Mouse (Mus musculus): Measurements from ENCODE around the gene Tril. TPM values are rescaled to one million over a fixed set of nuclear protein-coding genes. Genes with fewer than 3 reads are reported as not detected.

Gene Tril
- polyA plus RNA-seq, 1 experiment from 2014 or later = 17.8 TPM

DNA sequence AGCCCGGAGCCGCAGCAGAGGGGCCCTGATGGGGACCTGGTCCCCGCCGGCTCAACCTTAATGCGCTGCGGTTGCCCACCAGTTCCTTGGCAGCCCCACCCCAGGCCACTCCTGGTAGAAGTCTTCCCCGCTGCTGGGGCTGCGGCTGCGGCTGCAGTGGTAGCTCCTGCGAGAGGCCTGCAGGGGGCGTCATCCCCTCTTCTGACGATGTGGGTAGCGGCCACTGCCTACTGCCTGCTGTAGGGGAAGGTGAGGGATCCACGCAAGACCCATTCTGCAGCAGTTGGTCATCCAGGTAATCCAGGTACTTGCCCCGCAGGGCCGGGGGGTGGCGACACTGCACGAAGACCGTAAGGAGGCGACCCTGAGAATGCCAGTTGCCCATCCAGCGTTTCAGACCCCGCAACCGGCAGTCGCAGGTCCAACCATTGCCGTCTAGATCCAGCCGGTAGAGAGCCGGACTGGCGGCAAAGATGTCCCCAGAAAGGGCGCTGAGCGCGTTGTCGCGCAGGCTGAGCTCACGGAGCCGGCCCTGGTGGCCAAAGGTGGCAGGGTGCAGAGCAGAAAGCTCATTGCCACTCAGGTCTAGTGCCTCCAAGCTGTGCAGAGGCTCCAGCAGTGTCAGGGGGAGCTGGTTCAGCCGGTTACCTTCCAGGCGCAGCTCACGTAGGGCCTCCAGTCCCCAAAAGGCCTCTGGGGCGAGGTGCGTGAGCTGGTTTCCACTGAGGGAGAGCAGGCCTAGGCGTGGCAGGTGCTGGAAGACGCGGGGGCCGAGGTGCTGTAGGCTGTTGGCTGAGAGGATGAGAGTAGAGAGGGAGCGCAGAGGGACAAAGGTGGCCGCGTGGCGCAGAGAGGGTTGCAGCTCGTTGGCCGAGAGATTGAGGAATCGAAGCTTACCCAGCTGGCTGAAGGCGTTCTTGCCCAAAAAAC lies 1.6 kb downstream of the Tril start:
- Histone ChIP-seq H3K4me1 (replicated peaks) (peaks cover 41% of the 10 kb centered on the region), H3K4me3 (peak overlapping the region; percentile 53), H3K4me2 (peak overlapping the region; percentile 92), H3K9me3 (no peaks in the 10 kb centered on the region), H3K36me3 (no peaks in the 10 kb centered on the region), H3K27me3 (peaks cover 34% of the 10 kb centered on the region), H3K27ac (replicated peaks) (peak overlapping the region; percentile 84; the same call in 1 of the 2 replicates), H3K9ac (peak overlapping the region; percentile 60)
- ATAC-seq (ENCODE audit: low FRiP score, low read depth) = peak; percentile 52
- WGBS = 3% methylated on average over 52 of the region's 52 CpGs

DNA sequence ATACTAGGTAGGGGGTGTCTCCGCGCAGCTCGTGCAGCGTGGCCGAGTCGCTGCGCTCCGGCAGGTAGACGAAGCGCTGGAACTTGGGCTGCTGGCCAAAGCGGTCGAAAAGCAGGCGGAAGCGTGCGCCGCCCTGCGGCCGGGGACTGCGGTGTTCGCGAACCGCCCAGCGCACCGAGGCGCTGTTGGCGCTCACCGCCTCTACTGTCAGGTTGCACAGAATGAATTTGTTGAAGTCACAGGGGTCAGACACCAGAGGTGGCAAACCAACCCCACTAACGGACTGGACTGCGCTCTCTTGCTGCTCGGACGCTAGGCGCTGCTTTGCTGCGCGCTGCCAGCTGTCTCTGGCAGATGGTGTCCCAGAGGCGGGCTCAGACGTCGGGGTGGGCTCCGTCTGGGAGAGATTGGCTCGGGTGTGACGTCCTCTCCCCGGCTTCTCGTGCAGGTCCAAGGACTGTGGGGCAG lies 2.3 kb downstream of the Tril start:
- H3K9ac ChIP-seq = peak overlapping the region; percentile 60
- 0 out of 2 replicates have a peak overlapping the region, but pooled peaks have one; percentile 5 for H3K27ac ChIP-seq (replicated peaks)
- no peaks in the 10 kb centered on the region for H3K9me3 ChIP-seq
- peaks cover 41% of the 10 kb centered on the region for H3K4me1 ChIP-seq (replicated peaks)
- H3K27me3 ChIP-seq = peaks cover 34% of the 10 kb centered on the region
- no peaks in the 10 kb centered on the region for H3K36me3 ChIP-seq
- WGBS = under 1% methylated on average over 42 of the region's 42 CpGs
- H3K4me2 ChIP-seq = peak overlapping the region; percentile 92
- peak overlapping the region; percentile 53 for H3K4me3 ChIP-seq
- peak; percentile 16; the same call in 1 of the 2 replicates for ATAC-seq (ENCODE audit: low FRiP score, low read depth)

DNA sequence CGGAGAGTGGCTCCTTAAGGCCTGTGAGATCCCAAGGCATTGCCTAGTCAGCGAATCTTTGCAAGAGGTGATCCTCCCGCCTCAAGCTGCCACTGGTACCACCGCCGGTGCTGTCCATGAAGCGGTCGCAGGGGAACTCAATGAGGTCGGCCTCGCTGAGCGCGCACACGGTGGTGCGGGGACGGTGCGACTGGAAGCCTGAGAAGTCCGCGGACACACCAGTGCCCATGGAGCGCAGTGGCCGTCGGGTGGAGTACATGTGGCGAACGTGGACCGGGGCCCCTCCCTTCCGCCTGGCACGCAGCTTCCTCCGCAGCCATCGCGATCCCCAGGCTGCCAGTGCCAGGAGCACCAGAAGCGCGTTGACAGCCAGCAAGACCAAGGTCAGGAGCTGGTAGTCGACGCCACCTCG lies 2.9 kb downstream of the Tril start:
- Histone ChIP-seq H3K4me3 (peak overlapping the region; percentile 53), H3K4me2 (peak overlapping the region; percentile 92), H3K9me3 (no peaks in the 10 kb centered on the region), H3K4me1 (replicated peaks) (peaks cover 41% of the 10 kb centered on the region), H3K36me3 (no peaks in the 10 kb centered on the region), H3K9ac (peak overlapping the region; percentile 60), H3K27me3 (peaks cover 34% of the 10 kb centered on the region), H3K27ac (replicated peaks) (no peak overlapping the region)
- 16% methylated on average over 33 of the region's 33 CpGs for WGBS
- peak; percentile 5; the same call in 1 of the 2 replicates for ATAC-seq (ENCODE audit: low FRiP score, low read depth)

DNA sequence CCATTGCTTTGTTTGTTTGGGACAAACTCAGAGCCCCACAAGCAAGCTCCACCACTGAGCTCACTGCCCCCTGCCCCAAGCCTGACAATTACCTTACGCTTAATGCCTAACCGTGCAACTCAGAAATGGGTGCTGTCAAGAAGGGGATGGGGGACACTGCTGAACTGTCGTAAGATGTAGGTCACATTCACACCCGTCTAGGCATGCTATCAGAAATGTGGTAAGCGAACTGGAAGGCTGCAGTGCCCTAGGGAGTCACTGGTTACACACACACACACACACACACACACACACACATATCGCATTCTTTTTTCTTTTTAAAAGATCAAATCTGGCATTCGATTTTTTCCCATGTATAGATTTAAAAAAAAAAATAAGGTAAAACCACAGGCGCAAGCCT lies 4.0 kb downstream of the Tril start:
- no peak for ATAC-seq (ENCODE audit: low FRiP score, low read depth)
- Histone ChIP-seq H3K4me1 (replicated peaks) (peaks cover 41% of the 10 kb centered on the region), H3K27ac (replicated peaks) (no peak overlapping the region)

DNA sequence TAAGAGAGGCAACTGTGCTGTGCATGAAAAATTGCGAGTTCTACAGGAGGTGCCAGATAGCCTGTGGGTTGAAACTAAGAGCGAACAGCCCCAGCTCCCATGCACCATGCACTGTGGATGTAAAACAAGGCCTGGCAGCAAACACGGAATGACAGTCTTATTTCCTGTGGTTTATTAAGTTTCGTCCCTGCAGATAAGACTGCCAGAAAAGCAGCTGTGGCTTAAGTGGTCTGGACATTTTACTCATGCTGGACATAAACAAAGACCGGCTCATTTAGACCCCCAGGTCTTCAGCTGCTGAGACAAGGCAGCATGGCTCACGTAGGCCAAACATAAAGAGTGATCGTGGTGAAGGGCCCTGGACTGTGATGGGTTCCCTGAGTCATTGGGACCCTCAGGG lies 4.9 kb downstream of the Tril start:
- Histone ChIP-seq H3K4me2 (no peak overlapping the region), H3K4me3 (no peak overlapping the region), H3K4me1 (replicated peaks) (peaks cover 34% of the 10 kb centered on the region), H3K36me3 (no peaks in the 10 kb centered on the region), H3K27ac (replicated peaks) (no peak overlapping the region), H3K9me3 (no peaks in the 10 kb centered on the region), H3K9ac (no peak overlapping the region), H3K27me3 (peaks cover 23% of the 10 kb centered on the region)
- ATAC-seq (ENCODE audit: low FRiP score, low read depth) = no peak
- 74% methylated on average over 7 of the region's 7 CpGs for whole genome bisulfite sequencing

More for the DNA sequence above, 4.0 kb downstream of the Tril start:
- Histone ChIP-seq H3K4me3 (no peak overlapping the region), H3K9me3 (no peaks in the 10 kb centered on the region), H3K27me3 (peaks cover 26% of the 10 kb centered on the region), H3K36me3 (no peaks in the 10 kb centered on the region), H3K4me2 (peak overlapping the region; percentile 92), H3K9ac (no peak overlapping the region)
- 73% methylated on average over 8 of the region's 8 CpGs for WGBS

DNA sequence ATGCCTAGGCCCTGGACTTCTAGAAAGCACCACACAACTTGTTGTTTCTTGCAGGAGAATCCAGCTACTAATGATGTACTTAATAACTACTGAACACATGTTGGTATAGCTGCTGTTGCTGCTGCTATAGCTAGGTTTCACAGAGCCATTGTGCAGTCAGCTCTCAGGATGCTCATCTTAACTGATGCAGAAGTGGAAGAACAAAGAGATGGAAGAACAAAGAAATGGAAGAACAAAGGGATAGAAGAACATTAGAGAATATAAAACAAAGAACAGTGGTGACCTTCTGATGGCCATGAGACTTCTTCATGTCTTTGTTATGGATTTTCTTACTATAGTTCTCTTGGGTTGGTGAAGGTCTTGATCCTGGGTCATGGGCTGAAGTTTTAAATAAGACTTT lies 6.4 kb downstream of the Tril start:
- Histone ChIP-seq H3K4me2 (no peak overlapping the region), H3K4me3 (no peak overlapping the region), H3K9me3 (no peaks in the 10 kb centered on the region), H3K36me3 (no peaks in the 10 kb centered on the region), H3K27me3 (peaks cover 14% of the 10 kb centered on the region; the same call in 1 of the 2 replicates), H3K9ac (no peak overlapping the region), H3K27ac (replicated peaks) (no peak overlapping the region), H3K4me1 (replicated peaks) (peaks cover 19% of the 10 kb centered on the region)
- no peak for ATAC-seq (ENCODE audit: low FRiP score, low read depth)

DNA sequence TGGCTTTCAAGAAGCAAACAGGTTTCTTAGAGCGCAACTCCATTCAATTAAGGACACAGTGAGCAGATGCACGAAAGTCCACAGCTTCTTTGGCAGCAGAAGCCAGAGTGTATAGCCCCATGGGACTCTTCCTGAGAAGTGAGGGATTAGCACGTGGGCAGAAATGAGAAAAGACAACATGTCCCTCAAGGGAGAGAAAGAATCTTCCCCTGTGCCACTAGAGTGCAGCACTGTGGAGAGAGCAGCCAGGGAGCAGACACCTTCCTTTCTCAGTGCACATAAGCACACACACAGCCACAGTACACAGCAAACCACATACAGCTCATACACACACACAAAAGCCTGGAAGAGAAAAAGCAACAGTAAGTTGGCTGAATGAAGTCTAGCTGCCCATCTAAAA lies 8.4 kb downstream of the Tril start:
- Histone ChIP-seq H3K27me3 (peaks cover 2% of the 10 kb centered on the region; the same call in 1 of the 2 replicates), H3K9me3 (no peaks in the 10 kb centered on the region), H3K36me3 (no peaks in the 10 kb centered on the region), H3K4me1 (replicated peaks) (peaks cover 2% of the 10 kb centered on the region; the same call in 1 of the 2 replicates), H3K4me2 (no peak overlapping the region), H3K4me3 (no peak overlapping the region), H3K27ac (replicated peaks) (no peak overlapping the region), H3K9ac (no peak overlapping the region)
- ATAC-seq (ENCODE audit: low FRiP score, low read depth) = no peak
- 56% methylated on average over 3 of the region's 3 CpGs for WGBS

DNA sequence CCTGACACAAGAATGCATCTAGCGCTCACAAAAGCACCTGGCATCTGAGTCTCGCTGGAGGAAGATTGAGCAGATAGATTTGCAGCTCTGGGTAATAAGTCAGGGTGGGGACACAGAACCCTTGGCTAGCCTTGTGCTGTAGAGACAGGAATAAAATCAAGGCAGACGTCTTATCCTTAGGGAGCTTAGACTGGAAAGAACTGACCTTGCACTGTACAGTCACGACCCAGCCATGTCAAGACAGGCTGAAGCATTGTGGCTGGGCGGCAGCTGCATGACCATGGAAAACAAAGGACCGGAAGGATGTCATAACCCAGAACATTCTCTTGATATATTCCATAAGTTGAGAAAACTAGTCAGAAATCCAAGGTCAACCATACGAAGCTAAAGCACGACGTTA lies 11.8 kb downstream of the Tril start:
- Histone ChIP-seq H3K9ac (no peak overlapping the region), H3K4me1 (replicated peaks) (peaks cover 10% of the 10 kb centered on the region; the same call in 1 of the 2 replicates), H3K27ac (replicated peaks) (no peak overlapping the region), H3K9me3 (no peaks in the 10 kb centered on the region), H3K27me3 (no peaks in the 10 kb centered on the region), H3K4me3 (no peak overlapping the region), H3K36me3 (no peaks in the 10 kb centered on the region), H3K4me2 (no peak overlapping the region)
- WGBS = 80% methylated on average over 9 of the region's 9 CpGs
- ATAC-seq (ENCODE audit: low FRiP score, low read depth) = no peak

DNA sequence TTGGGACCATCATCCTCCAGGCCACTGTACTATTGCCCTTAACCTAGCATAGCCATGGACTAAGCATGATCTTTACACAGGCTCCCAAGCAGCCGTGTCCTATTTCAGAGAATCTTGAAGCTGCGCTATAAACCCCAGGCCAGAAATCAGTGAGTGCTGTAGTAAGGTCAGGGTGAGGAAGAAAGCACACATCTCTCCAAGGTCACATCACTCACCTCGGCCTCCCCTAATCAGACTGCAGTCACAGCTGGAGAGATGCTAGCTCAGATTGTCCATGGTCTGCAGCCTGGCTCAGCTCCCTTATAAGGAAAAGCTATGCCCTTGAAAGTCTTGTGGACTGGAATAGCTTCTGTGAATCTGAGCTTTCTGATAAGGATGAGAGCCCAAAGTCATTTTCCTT lies 13.4 kb downstream of the Tril start:
- ATAC-seq (ENCODE audit: low FRiP score, low read depth) = no peak
- Histone ChIP-seq H3K4me3 (no peak overlapping the region), H3K9me3 (no peaks in the 10 kb centered on the region), H3K27me3 (no peaks in the 10 kb centered on the region), H3K27ac (replicated peaks) (no peak overlapping the region), H3K4me1 (replicated peaks) (peaks cover 10% of the 10 kb centered on the region; the same call in 1 of the 2 replicates), H3K36me3 (no peaks in the 10 kb centered on the region), H3K4me2 (no peak overlapping the region), H3K9ac (no peak overlapping the region)
- WGBS = 55% methylated on average over 3 of the region's 3 CpGs

DNA sequence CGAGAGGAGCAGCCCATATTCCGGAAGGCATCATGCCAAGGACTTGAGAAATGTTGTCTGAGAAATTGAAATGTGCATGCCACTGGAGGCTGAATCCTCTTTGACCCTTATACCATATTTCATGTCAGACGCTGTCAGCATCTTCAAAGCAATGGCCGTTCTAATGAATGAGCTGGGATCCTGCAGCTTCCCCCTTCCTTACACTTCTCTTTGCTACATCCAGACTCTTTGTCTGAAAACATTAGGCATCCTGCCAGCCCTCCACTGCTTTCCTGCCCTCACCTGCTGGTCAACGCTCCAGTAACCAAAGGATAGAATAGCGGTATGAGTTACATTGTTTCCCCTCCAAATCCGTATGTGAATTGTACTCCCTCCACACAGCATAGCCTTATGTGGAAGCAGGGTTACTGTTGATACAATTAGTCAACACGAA lies 14.0 kb downstream of the Tril start:
- ATAC-seq (ENCODE audit: low FRiP score, low read depth) = no peak
- Histone ChIP-seq H3K4me1 (replicated peaks) (peaks cover 15% of the 10 kb centered on the region), H3K36me3 (no peaks in the 10 kb centered on the region), H3K4me2 (no peak overlapping the region), H3K9ac (no peak overlapping the region), H3K27me3 (0 out of 2 replicates have a peak, but pooled peaks cover under 1% of the 10 kb centered on the region), H3K9me3 (no peaks in the 10 kb centered on the region), H3K4me3 (no peak overlapping the region), H3K27ac (replicated peaks) (no peak overlapping the region)
- 25% methylated on average over 8 of the region's 8 CpGs for WGBS

DNA sequence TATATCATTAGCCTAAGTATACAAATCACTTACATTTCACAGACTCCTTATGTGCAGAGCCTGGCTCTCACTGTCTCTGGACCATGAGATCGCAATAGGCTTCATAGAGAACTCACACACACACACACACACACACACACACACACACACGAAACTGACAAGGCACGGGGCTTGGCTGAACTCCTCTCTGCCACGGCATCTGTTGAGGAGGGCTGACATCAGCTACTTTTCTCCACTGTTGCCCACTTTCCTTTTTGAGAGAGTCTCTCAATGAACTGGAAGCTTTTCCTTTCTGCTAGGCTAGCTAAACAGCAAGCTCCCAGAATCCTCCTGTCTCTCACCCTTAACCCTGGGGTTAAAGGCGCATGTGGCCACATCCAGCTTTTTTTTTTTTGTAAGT lies 14.6 kb downstream of the Tril start:
- peaks cover 17% of the 10 kb centered on the region for H3K4me1 ChIP-seq (replicated peaks)
- WGBS = 65% methylated on average over 5 of the region's 5 CpGs
- H3K27ac ChIP-seq (replicated peaks) = no peak overlapping the region
- H3K4me3 ChIP-seq = no peak overlapping the region
- H3K36me3 ChIP-seq = no peaks in the 10 kb centered on the region
- no peak overlapping the region for H3K9ac ChIP-seq
- H3K9me3 ChIP-seq = no peaks in the 10 kb centered on the region
- 0 out of 2 replicates have a peak, but pooled peaks cover 2% of the 10 kb centered on the region for H3K27me3 ChIP-seq
- no peak for ATAC-seq (ENCODE audit: low FRiP score, low read depth)
- no peak overlapping the region for H3K4me2 ChIP-seq

DNA sequence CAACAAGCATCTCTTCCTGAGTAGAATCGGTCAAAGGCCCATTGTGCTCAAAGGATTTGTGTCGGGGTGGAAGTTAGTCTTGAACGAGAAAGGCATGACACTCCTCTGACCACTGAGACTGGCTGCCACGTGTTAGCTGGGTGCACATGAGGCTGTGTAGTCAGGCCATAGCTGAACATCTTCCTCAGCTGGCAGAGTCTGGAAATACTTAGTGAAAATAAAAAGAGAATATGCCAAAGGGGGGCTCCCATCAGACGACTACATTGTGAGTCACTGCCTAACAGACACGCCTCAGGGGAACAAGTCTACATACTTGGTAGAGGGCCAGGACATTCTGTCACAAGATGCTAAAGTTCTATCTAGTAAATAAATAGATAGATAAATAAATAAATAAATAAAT lies 16.5 kb downstream of the Tril start:
- ATAC-seq (ENCODE audit: low FRiP score, low read depth) = no peak
- Histone ChIP-seq H3K4me3 (no peak overlapping the region), H3K27ac (replicated peaks) (no peak overlapping the region), H3K9ac (no peak overlapping the region), H3K9me3 (no peaks in the 10 kb centered on the region), H3K4me1 (replicated peaks) (peaks cover 17% of the 10 kb centered on the region), H3K27me3 (0 out of 2 replicates have a peak, but pooled peaks cover 2% of the 10 kb centered on the region), H3K36me3 (no peaks in the 10 kb centered on the region), H3K4me2 (no peak overlapping the region)
- WGBS = 83% methylated on average over 6 of the region's 6 CpGs
